Mouse (Mus musculus): Measurements from ENCODE around the gene Hsd17b1. TPM values are rescaled to one million over a fixed set of nuclear protein-coding genes. Genes with fewer than 3 reads are reported as not detected.
"Not testable (repeated sequence)": the region's sequence is repeated elsewhere in the genome, so short reads cannot be mapped to it uniquely, and the experiment has no call there.

The Hsd17b1 gene
- polyA plus RNA-seq, 1 experiment from 2014 or later: 0.16 TPM

- H3K27ac ChIP-seq (replicated peaks; ENCODE audit: low read depth, low read length): peak overlapping the region; percentile 91
- peaks cover 20% of the 10 kb centered on the region for H3K4me1 ChIP-seq (ENCODE audit: control insufficient read depth, insufficient read depth, low read length)
- peak overlapping the region; percentile 96 for H3K4me2 ChIP-seq (ENCODE audit: low read length)
- H3K9me3 ChIP-seq (ENCODE audit: control insufficient read depth, low read length): no peaks in the 10 kb centered on the region
- no peaks in the 10 kb centered on the region for H3K27me3 ChIP-seq (ENCODE audit: control insufficient read depth, insufficient read depth, low read length)
- peaks cover 23% of the 10 kb centered on the region for H3K36me3 ChIP-seq (ENCODE audit: control insufficient read depth, insufficient read depth, low read length)
- ATAC-seq (ENCODE audit: low FRiP score, low TSS enrichment) (no peak), DNase-seq (no peak)
- 26% methylated on average over 19 of the region's 19 CpGs for WGBS
- H3K9ac ChIP-seq (replicated peaks; ENCODE audit: low read length): peak overlapping the region; percentile 77
- H3K4me3 ChIP-seq (replicated peaks; ENCODE audit: low read depth, low read length): peak overlapping the region; percentile 88
These were observed 42.5 kb downstream of the Hsd17b1 start for GRCm38 (mm10) chr11:101120545-101121188.

- H3K4me3 ChIP-seq (replicated peaks; ENCODE audit: low read depth, low read length); H3K27ac ChIP-seq (replicated peaks; ENCODE audit: low read depth, low read length); ATAC-seq (ENCODE audit: low FRiP score, low TSS enrichment); H3K27me3 ChIP-seq (ENCODE audit: control insufficient read depth, insufficient read depth, low read length); DNase-seq; H3K9me3 ChIP-seq (ENCODE audit: control insufficient read depth, low read length); H3K4me2 ChIP-seq (ENCODE audit: low read length); H3K9ac ChIP-seq (replicated peaks; ENCODE audit: low read length): not testable (repeated sequence)
- Histone ChIP-seq H3K4me1 (ENCODE audit: control insufficient read depth, insufficient read depth, low read length) (peaks cover 11% of the 10 kb centered on the region), H3K36me3 (ENCODE audit: control insufficient read depth, insufficient read depth, low read length) (peaks cover 29% of the 10 kb centered on the region)
- 94% methylated on average over 8 of the region's 8 CpGs for WGBS
These were observed 46.3 kb downstream of the Hsd17b1 start for GRCm38 (mm10) chr11:101124494-101124893.

GRCm38 (mm10) chr11:101125008-101125407 lies 46.8 kb downstream of the Hsd17b1 start:
- ATAC-seq (ENCODE audit: low FRiP score, low TSS enrichment); H3K27me3 ChIP-seq (ENCODE audit: control insufficient read depth, insufficient read depth, low read length); H3K9ac ChIP-seq (replicated peaks; ENCODE audit: low read length); H3K4me2 ChIP-seq (ENCODE audit: low read length); H3K4me3 ChIP-seq (replicated peaks; ENCODE audit: low read depth, low read length); H3K9me3 ChIP-seq (ENCODE audit: control insufficient read depth, low read length); DNase-seq; H3K27ac ChIP-seq (replicated peaks; ENCODE audit: low read depth, low read length): not testable (repeated sequence)
- H3K36me3 ChIP-seq (ENCODE audit: control insufficient read depth, insufficient read depth, low read length): peaks cover 29% of the 10 kb centered on the region
- H3K4me1 ChIP-seq (ENCODE audit: control insufficient read depth, insufficient read depth, low read length): peaks cover 11% of the 10 kb centered on the region
- WGBS: 97% methylated on average over 6 of the region's 9 CpGs

- 77% methylated on average over 1 of the region's 1 CpGs for WGBS
- Histone ChIP-seq H3K4me2 (ENCODE audit: low read length) (no peak overlapping the region), H3K4me1 (ENCODE audit: control insufficient read depth, insufficient read depth, low read length) (no peaks in the 10 kb centered on the region), H3K27me3 (ENCODE audit: control insufficient read depth, insufficient read depth, low read length) (no peaks in the 10 kb centered on the region), H3K4me3 (replicated peaks; ENCODE audit: low read depth, low read length) (no peak overlapping the region), H3K9ac (replicated peaks; ENCODE audit: low read length) (no peak overlapping the region), H3K36me3 (ENCODE audit: control insufficient read depth, insufficient read depth, low read length) (peaks cover 29% of the 10 kb centered on the region), H3K9me3 (ENCODE audit: control insufficient read depth, low read length) (no peaks in the 10 kb centered on the region), H3K27ac (replicated peaks; ENCODE audit: low read depth, low read length) (no peak overlapping the region)
- DNase-seq (no peak), ATAC-seq (ENCODE audit: low FRiP score, low TSS enrichment) (no peak)
These were observed 48.9 kb downstream of the Hsd17b1 start for GRCm38 (mm10) chr11:101127075-101127474.

- no peaks in the 10 kb centered on the region for H3K9me3 ChIP-seq (ENCODE audit: control insufficient read depth, low read length)
- H3K4me2 ChIP-seq (ENCODE audit: low read length): no peak overlapping the region
- WGBS: 86% methylated on average over 11 of the region's 11 CpGs
- no peak overlapping the region for H3K4me3 ChIP-seq (replicated peaks; ENCODE audit: low read depth, low read length)
- H3K27ac ChIP-seq (replicated peaks; ENCODE audit: low read depth, low read length): no peak overlapping the region
- peaks cover 16% of the 10 kb centered on the region for H3K36me3 ChIP-seq (ENCODE audit: control insufficient read depth, insufficient read depth, low read length)
- no peak for DNase-seq
- no peak overlapping the region for H3K9ac ChIP-seq (replicated peaks; ENCODE audit: low read length)
- no peak for ATAC-seq (ENCODE audit: low FRiP score, low TSS enrichment)
- no peaks in the 10 kb centered on the region for H3K4me1 ChIP-seq (ENCODE audit: control insufficient read depth, insufficient read depth, low read length)
- H3K27me3 ChIP-seq (ENCODE audit: control insufficient read depth, insufficient read depth, low read length): no peaks in the 10 kb centered on the region
These were observed 50.9 kb downstream of the Hsd17b1 start for GRCm38 (mm10) chr11:101128996-101129577.

Small RNA genes lying within 50 kb of the gene (microRNA-seq; reads per million reads assigned to microRNA genes)
- gene Mir6928: 3.7 reads per million, percentile 23 among the genes with 10 or more reads in this experiment

Other genes with a start within 250 kb of the Hsd17b1 start
- 17.2 and 18.6 TPM in 2 replicates for gene Stat5b, start 227.7 kb upstream of the Hsd17b1 start, polyA plus RNA-seq (2014; fragmentation: Nextera tagmentation; extraction: Ambion mirVana)
- gene Stat5a, start 219.1 kb upstream of the Hsd17b1 start, polyA plus RNA-seq (2014; fragmentation: Nextera tagmentation; extraction: Ambion mirVana): 1.7 and 1.9 TPM in 2 replicates
- 29.6 and 30.6 TPM in 2 replicates for gene Stat3, start 138.9 kb upstream of the Hsd17b1 start, polyA plus RNA-seq (2014; fragmentation: Nextera tagmentation; extraction: Ambion mirVana)
- 8.0 and 16.3 TPM in 2 replicates for gene Cavin1, start 107.5 kb upstream of the Hsd17b1 start, polyA plus RNA-seq (2014; fragmentation: Nextera tagmentation; extraction: Ambion mirVana)
- gene Atp6v0a1, start 69.0 kb upstream of the Hsd17b1 start, polyA plus RNA-seq (2014; fragmentation: Nextera tagmentation; extraction: Ambion mirVana): 115 and 119 TPM in 2 replicates
- 9.5 and 9.8 TPM in 2 replicates for gene Naglu, start 8.4 kb upstream of the Hsd17b1 start, polyA plus RNA-seq (2014; fragmentation: Nextera tagmentation; extraction: Ambion mirVana)
- 43.6 and 44.4 TPM in 2 replicates for gene Coasy, start 4.2 kb downstream of the Hsd17b1 start, polyA plus RNA-seq (2014; fragmentation: Nextera tagmentation; extraction: Ambion mirVana)
- 92.9 and 100 TPM in 2 replicates for gene Mlx, start 8.9 kb downstream of the Hsd17b1 start, polyA plus RNA-seq (2014; fragmentation: Nextera tagmentation; extraction: Ambion mirVana)
- gene Psmc3ip, start 17.0 kb downstream of the Hsd17b1 start, polyA plus RNA-seq (2014; fragmentation: Nextera tagmentation; extraction: Ambion mirVana): 19.2 and 19.6 TPM in 2 replicates
- 13.1 and 26.0 TPM in 2 replicates for gene Retreg3, start 41.5 kb downstream of the Hsd17b1 start, polyA plus RNA-seq (2014; fragmentation: Nextera tagmentation; extraction: Ambion mirVana)
- gene Tubg1, start 41.5 kb downstream of the Hsd17b1 start, polyA plus RNA-seq (2014; fragmentation: Nextera tagmentation; extraction: Ambion mirVana): 73.3 and 75.5 TPM in 2 replicates
- 42.2 and 56.0 TPM in 2 replicates for gene Tubg2, start 77.5 kb downstream of the Hsd17b1 start, polyA plus RNA-seq (2014; fragmentation: Nextera tagmentation; extraction: Ambion mirVana)
- 2.3 and 2.8 TPM in 2 replicates for gene Cntnap1, start 92.1 kb downstream of the Hsd17b1 start, polyA plus RNA-seq (2014; fragmentation: Nextera tagmentation; extraction: Ambion mirVana)
- gene Plekhh3, start 92.9 kb downstream of the Hsd17b1 start, polyA plus RNA-seq (2014; fragmentation: Nextera tagmentation; extraction: Ambion mirVana): 8.2 and 8.4 TPM in 2 replicates
- gene Ccr10, start 97.0 kb downstream of the Hsd17b1 start, polyA plus RNA-seq (2014; fragmentation: Nextera tagmentation; extraction: Ambion mirVana): 0.16 TPM in 1 of 2 replicates, not detected in the other
- 25.1 and 25.6 TPM in 2 replicates for gene Ezh1, start 148.1 kb downstream of the Hsd17b1 start, polyA plus RNA-seq (2014; fragmentation: Nextera tagmentation; extraction: Ambion mirVana)
- 59.7 and 84.0 TPM in 2 replicates for gene Ramp2, start 167.6 kb downstream of the Hsd17b1 start, polyA plus RNA-seq (2014; fragmentation: Nextera tagmentation; extraction: Ambion mirVana)
- gene Vps25, start 175.3 kb downstream of the Hsd17b1 start, polyA plus RNA-seq (2014; fragmentation: Nextera tagmentation; extraction: Ambion mirVana): 111 and 134 TPM in 2 replicates
- 4.3 and 5.3 TPM in 2 replicates for gene Wnk4, start 182.2 kb downstream of the Hsd17b1 start, polyA plus RNA-seq (2014; fragmentation: Nextera tagmentation; extraction: Ambion mirVana)
- 0.38 and 0.55 TPM in 2 replicates for gene Cntd1, start 200.6 kb downstream of the Hsd17b1 start, polyA plus RNA-seq (2014; fragmentation: Nextera tagmentation; extraction: Ambion mirVana)
- 221 and 243 TPM in 2 replicates for gene Coa3, start 200.7 kb downstream of the Hsd17b1 start, polyA plus RNA-seq (2014; fragmentation: Nextera tagmentation; extraction: Ambion mirVana)
- gene Becn1, start 223.9 kb downstream of the Hsd17b1 start, polyA plus RNA-seq (2014; fragmentation: Nextera tagmentation; extraction: Ambion mirVana): 148 and 193 TPM in 2 replicates
- gene Psme3, start 237.8 kb downstream of the Hsd17b1 start, polyA plus RNA-seq (2014; fragmentation: Nextera tagmentation; extraction: Ambion mirVana): 101 and 103 TPM in 2 replicates
- gene Aoc2, start 246.7 kb downstream of the Hsd17b1 start, polyA plus RNA-seq (2014; fragmentation: Nextera tagmentation; extraction: Ambion mirVana): 1.3 and 1.7 TPM in 2 replicates